Mouse (Mus musculus) T-helper 17 cell (primary cell): Measurements from ENCODE around the gene Pdcd4.

Experiments
- in situ Hi-C, 2 experiments: fragments of 300-600 bp; cut with MboI, MseI; formaldehyde crosslinking; loops; 1 replicate in 1 of 2; 2 replicates in 1 of 2; pipeline ENCODE4 v1.15.1; 2025; ENCODE audit warnings: high pct_unique_total_duplicates in 2 of 2

Gene Pdcd4

DNA sequence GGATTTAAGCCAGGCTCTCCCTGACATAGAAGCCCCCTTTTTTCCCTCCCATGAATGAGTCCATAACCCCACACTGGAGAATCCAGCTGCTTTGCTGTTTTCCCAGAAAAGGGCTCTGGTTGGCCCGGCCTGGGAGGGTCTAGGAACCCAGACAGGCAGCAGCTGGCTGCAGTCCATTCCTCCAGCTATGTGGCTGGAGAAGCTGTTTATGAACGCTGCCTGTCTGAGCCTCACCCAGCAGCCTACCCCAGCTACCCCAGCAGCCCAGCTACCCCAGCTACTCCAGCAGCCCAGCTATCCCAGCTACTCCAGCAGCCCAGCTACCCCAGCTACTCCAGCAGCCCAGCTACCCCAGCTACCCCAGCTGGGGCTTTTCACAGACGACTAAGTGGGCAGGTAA is at the start of gene Pdcd4:
Gene Pdcd4 (plus strand): TSS at position 171 of the 400 bp plus-strand sequence.
- in situ Hi-C loops = no loop called here

- in situ Hi-C loops = no loop called here
Observed at GRCm38 (mm10) chr19:53843972-53844371, 48.1 kb upstream of the Pdcd4 start.

- in situ Hi-C loops = no loop called here
Observed at GRCm38 (mm10) chr19:53848272-53848995, 43.6 kb upstream of the Pdcd4 start.

- in situ Hi-C loops = loop anchor here in 1 of 2 experiments (10.0 kb wide), 1 partner anchor 854 kb away; no protein-coding TSS in a partner anchor
Observed at GRCm38 (mm10) chr19:53850166-53850922, 41.7 kb upstream of the Pdcd4 start.

GRCm38 (mm10) chr19:53851352-53851751 is 40.7 kb upstream of the Pdcd4 start:
- in situ Hi-C loops = loop anchor here in 1 of 2 experiments (10.0 kb wide), 1 partner anchor 853 kb away; no protein-coding TSS in a partner anchor

GRCm38 (mm10) chr19:53851826-53852698 is 40.0 kb upstream of the Pdcd4 start:
- in situ Hi-C loops = loop anchor here in 1 of 2 experiments (10.0 kb wide), 1 partner anchor 853 kb away; no protein-coding TSS in a partner anchor

GRCm38 (mm10) chr19:53852699-53853451 is 39.2 kb upstream of the Pdcd4 start:
- in situ Hi-C loops = loop anchor here in 1 of 2 experiments (10.0 kb wide), 1 partner anchor 852 kb away; no protein-coding TSS in a partner anchor

DNA sequence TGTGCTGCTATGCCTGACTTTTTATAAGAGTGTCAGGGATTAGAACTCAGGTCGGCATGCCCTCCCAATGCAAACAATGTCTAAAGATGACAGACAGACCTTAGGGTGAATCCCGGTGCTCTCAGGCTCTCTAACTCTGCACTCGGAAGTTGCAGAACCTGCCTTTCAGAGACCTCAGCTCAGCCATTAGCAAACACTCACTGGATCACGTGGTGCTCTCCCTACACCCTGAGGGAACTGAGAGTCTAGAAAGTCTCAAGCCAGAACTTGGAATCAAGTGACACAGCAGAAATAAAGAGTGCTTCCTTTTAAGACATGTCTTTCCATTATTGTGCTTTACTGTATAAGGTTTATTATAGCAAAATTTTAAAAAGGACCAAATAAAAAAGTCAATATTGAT is 37.1 kb upstream of the Pdcd4 start:
- in situ Hi-C loops = loop anchor here in 1 of 2 experiments (10.0 kb wide), 1 partner anchor 850 kb away; no protein-coding TSS in a partner anchor

GRCm38 (mm10) chr19:53855781-53856180 is 36.2 kb upstream of the Pdcd4 start:
- in situ Hi-C loops = loop anchor here in 1 of 2 experiments (10.0 kb wide), 1 partner anchor 849 kb away; no protein-coding TSS in a partner anchor

DNA sequence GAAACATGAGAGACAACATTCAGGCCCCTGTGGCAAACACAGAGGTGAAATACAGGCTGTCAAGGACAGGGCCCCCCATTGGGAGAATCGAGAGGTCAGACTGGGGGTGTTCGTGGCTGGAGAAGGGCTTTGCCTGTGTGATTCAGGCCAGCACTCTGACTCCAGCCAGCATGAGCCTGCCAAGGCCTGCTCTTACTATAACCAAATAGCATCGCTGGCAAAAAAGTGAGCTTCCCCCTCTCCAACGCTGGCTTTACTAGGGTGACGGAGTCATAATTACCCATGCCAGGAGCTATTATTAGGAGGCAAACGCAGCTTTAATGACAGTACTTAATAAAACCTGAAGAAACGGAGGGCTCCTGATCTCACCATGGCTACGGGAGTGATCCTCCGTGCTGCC is 35.2 kb upstream of the Pdcd4 start:
- in situ Hi-C loops = loop anchor here in 1 of 2 experiments (10.0 kb wide), 1 partner anchor 848 kb away; no protein-coding TSS in a partner anchor

GRCm38 (mm10) chr19:53857962-53858361 is 34.1 kb upstream of the Pdcd4 start:
- in situ Hi-C loops = loop anchor here in 1 of 2 experiments (10.0 kb wide), 1 partner anchor 847 kb away; no protein-coding TSS in a partner anchor

GRCm38 (mm10) chr19:53859149-53859548 is 32.9 kb upstream of the Pdcd4 start:
- in situ Hi-C loops = loop anchor here in 1 of 2 experiments (10.0 kb wide), 1 partner anchor 846 kb away; no protein-coding TSS in a partner anchor

DNA sequence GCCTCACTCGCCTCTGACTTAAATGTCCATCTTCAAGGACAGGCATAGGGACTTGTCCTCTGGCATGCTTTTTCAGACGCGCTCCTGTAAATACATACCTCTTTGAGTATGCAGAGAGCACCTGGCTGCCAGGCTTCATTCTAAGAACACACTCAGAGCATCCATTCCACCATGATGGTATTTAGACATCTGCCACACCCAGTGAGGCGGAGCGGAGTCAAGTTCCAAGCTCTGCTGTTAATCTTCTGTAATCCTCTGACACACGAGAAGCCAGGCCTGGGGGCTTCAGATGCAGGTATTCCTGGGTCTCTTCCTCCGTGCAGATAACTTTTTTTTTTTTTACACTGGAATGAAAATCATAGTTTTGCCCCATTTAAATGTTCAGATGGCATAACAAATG is 32.4 kb upstream of the Pdcd4 start:
- in situ Hi-C loops = loop anchor here in 1 of 2 experiments (10.0 kb wide), 1 partner anchor 845 kb away; no protein-coding TSS in a partner anchor

DNA sequence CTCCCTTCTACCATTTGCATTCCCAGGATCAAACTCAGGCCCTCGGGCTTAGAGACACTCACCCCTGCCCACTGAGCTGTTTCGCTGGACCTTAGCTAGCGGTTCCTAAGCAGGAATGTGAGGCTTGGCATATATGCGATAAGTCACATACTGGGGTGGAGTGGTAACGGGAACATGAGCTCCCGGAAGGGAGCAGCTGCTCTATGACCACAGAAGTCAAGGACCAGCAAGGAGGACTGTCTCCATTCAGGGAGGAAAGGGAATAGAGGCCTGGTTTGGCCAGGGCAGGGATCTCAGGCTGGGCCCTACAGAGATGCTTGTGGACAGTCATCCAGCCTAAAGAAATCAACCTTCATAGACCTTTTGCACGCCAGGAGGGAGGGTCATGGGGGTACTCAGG is 30.7 kb upstream of the Pdcd4 start:
- in situ Hi-C loops = no loop called here

DNA sequence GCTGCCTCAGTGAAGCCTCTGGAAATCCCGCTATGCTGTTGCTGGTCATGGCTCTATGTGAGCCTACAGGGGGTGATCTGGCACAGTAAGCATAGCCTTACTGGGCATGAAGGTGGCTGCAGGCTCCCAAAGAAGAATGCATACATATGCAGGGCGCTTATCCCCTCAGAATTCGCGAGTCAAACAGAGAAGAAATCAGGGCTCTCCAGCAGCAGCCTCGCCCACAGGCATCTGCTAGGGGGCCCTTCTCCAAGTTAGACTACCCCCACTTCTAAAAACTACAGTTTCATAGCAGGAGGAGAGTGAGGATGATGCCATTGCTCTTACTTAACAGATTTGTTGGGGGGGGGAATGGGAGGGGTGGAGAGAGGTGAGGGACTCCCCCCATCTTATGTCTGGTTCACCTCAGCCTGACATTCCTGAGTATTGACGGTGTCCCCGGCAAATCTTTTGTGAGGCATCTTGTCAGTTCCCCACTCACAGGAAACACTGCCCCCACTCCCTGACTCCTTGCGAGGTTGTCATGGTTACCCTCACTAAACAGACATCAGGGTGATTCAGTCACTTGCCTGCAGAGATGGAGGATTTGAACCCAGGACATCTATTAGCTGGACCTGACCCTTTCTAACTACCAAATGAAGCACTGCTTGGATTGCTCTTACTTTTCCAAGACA is 29.3 kb upstream of the Pdcd4 start:
- in situ Hi-C loops = no loop called here

DNA sequence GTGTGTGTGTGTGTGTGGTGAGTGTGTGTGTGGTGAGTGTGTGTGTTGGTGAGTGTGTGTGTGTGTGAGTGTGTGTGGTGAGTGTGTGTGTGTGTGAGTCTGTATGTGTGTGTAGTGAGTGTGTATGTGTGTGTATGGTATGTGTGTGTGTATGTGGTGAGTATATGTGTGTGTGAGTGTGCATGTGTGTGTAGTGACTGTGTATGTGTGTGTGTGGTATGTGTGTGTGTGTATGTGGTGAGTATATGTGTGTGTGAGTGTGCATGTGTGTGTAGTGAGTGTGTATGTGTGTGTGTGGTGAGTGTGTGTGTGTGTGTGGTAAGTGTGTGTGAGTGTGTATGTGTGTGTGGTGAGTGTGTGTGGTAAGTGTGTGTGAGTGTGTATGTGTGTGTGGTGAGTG is 24.8 kb upstream of the Pdcd4 start:
- in situ Hi-C loops = no loop called here

DNA sequence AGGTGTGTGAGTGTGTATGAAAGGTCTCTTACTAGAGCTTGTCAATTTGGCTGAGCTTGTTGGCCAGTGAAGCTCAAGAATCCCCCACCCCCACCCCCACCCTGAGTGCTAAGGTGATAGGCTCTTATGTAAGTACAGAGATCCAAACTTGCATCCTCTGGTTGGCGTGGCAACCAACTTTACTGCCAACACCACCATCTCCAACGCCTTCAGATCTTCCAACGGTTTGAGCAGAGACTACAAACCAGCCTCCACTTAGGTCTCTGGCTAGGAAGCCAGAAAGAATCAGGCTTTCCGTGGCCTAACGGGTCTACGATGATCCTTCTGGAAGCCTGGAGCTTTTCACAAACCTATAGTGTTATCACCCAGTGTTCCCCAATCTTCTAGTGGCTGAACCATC is 23.9 kb upstream of the Pdcd4 start:
- in situ Hi-C loops = no loop called here

DNA sequence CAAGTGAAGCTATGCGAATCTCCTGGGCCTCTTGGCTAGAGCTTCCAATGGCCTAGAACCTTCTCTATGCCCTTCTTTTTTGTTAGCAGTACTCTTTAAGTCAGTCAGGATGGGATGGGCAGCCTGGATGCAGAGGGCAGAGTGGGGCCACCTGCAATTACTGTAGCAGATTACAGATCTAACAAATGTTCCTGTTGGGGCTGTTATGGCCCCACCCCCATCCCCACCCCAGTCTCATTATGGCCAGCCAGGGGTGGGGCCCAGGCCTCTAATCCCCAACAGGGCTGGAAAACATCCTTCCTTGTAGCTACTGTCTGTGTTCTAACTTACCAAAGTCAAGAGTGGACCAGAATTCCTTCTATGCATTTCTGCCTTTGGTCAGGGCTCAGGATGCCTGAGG is 23.2 kb upstream of the Pdcd4 start:
- in situ Hi-C loops = no loop called here
